Mouse (Mus musculus) midbrain, embryonic 16.5 days (tissue): ENCODE data around the gene Rpgrip1. TPM values are rescaled to one million over a fixed set of nuclear protein-coding genes. Genes with fewer than 3 reads are reported as not detected.

Experiments used
- ATAC-seq: fragments of 200-750 bp; cut with Nextera tagmentation; 2 replicates; pipeline ENCODE4 v1.8.0; 2017; ENCODE audit warnings: moderate TSS enrichment
- H3K27ac ChIP-seq: fragments of 300-500 bp; sonication (generic); 2 replicates; pipeline ENCODE4 v1.5.1; 2014; ENCODE audit warnings: mild to moderate bottlenecking, low read length, mixed read lengths
- H3K27me3 ChIP-seq: fragments of 300-500 bp; sonication (generic); 2 replicates; pipeline ENCODE4 v1.6.1; 2014; ENCODE audit warnings: low read depth, low read length, mixed read lengths; ENCODE audit not compliant: control insufficient read depth, insufficient read depth
- H3K36me3 ChIP-seq: fragments of 300-500 bp; sonication (generic); 2 replicates; pipeline ENCODE4 v1.6.1; 2014; ENCODE audit warnings: mild to moderate bottlenecking, low read length, moderate library complexity, mixed read lengths; ENCODE audit not compliant: control insufficient read depth, insufficient read depth
- H3K4me1 ChIP-seq: fragments of 300-500 bp; sonication (generic); 2 replicates; pipeline ENCODE4 v1.6.1; 2014; ENCODE audit warnings: mild to moderate bottlenecking, low read length, mixed read lengths; ENCODE audit not compliant: control insufficient read depth, insufficient read depth
- H3K4me2 ChIP-seq: fragments of 300-500 bp; sonication (generic); 2 replicates; pipeline ENCODE4 v1.6.1; 2014; ENCODE audit warnings: mild to moderate bottlenecking, low read length, mixed read lengths
- H3K4me3 ChIP-seq: fragments of 300-500 bp; sonication (generic); 2 replicates; pipeline ENCODE4 v1.5.1; 2014; ENCODE audit warnings: low read depth, mild to moderate bottlenecking, low read length, moderate library complexity, mixed read lengths
- H3K9ac ChIP-seq: fragments of 300-500 bp; sonication (generic); 2 replicates; pipeline ENCODE4 v1.6.1; 2014; ENCODE audit warnings: low read depth, low read length, mixed read lengths
- H3K9me3 ChIP-seq: fragments of 300-500 bp; sonication (generic); replicated peaks from 2 replicates; pipeline ENCODE4 v1.6.1; 2014; ENCODE audit warnings: mild to moderate bottlenecking, low read length, mixed read lengths; ENCODE audit not compliant: control insufficient read depth, poor library complexity, severe bottlenecking
- WGBS: fragments of 180-500 bp; shearing (Covaris S2); extraction: QIAGEN DNeasy Blood & Tissue Kit; methylation state at CpG from one replicate; pipeline ENCODE4 v1.1.7; 2014; 5-methylcytosine and 5-hydroxymethylcytosine counted together
- polyA plus RNA-seq: library from polyadenylated mRNA; unstranded; fragments of >200 nt; fragmentation: Nextera tagmentation; extraction: Ambion mirVana; gene quantifications from 2 replicates; pipeline ENCODE4 v1.2.1, GENCODE M21; 2015

Gene Rpgrip1
- polyA plus RNA-seq, 1 experiment from 2014 or later: 45.9 TPM

DNA sequence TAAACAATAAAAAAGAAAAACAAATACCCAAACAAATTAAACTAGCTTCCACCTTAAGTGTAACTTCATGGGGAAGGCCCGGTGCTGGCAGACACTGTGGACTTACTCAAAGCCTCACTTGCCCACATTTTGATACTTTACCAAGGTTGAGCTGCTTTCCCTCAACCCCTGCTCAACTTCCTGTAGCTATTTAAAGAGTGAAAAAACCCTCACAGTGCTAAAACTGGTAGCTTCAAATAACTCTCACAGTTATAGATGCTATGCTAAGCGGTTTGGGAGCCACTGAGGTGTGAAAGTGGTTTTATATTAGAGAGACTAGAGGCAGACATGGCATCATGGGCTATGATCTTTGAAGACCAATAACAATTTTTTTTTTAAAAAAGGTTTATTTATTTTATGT lies 56.1 kb downstream of the Rpgrip1 start:
- no peaks in the 10 kb centered on the region for H3K9me3 ChIP-seq
- no peak overlapping the region for H3K9ac ChIP-seq
- WGBS: 95% methylated on average over 2 of the region's 2 CpGs
- no peak overlapping the region for H3K4me2 ChIP-seq
- no peak for ATAC-seq
- H3K27me3 ChIP-seq: no peaks in the 10 kb centered on the region
- peaks cover 36% of the 10 kb centered on the region for H3K36me3 ChIP-seq
- H3K27ac ChIP-seq: no peak overlapping the region
- no peaks in the 10 kb centered on the region for H3K4me1 ChIP-seq
- H3K4me3 ChIP-seq: no peak overlapping the region

DNA sequence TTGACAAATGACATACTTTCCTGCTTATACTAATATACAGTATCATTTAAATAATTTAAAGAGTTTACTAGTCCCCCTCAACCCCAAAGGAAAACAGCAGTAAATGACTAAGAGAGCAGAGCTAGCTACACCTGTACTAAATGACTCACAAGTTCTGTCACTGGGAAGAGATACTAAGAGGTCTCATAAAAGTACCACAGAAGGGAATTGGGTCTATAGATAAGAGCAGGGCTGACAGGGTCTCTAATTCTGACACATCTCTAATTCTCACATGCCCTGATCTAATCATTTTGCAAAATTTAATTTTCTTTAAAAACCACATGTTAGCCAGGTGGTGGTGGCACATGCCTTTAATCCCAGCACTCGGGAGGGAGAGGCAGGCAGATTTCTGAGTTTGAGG lies 78.3 kb downstream of the Rpgrip1 start:
- ATAC-seq: no peak
- WGBS: 87% methylated on average over 1 of the region's 1 CpGs
- Histone ChIP-seq H3K4me2 (no peak overlapping the region), H3K9me3 (no peaks in the 10 kb centered on the region), H3K36me3 (0 out of 2 replicates have a peak, but pooled peaks cover 4% of the 10 kb centered on the region), H3K9ac (no peak overlapping the region), H3K27me3 (no peaks in the 10 kb centered on the region), H3K27ac (no peak overlapping the region), H3K4me3 (no peak overlapping the region), H3K4me1 (no peaks in the 10 kb centered on the region)

GRCm38 (mm10) chr14:52189519-52189918 lies 79.0 kb downstream of the Rpgrip1 start:
- no peaks in the 10 kb centered on the region for H3K9me3 ChIP-seq
- no peak for ATAC-seq
- 73% methylated on average over 2 of the region's 2 CpGs for WGBS

GRCm38 (mm10) chr14:52190740-52191359 lies 80.3 kb downstream of the Rpgrip1 start:
- 0 out of 2 replicates have a peak, but pooled peaks have one; percentile 42 for ATAC-seq
- Histone ChIP-seq H3K27me3 (no peaks in the 10 kb centered on the region), H3K9ac (no peak overlapping the region), H3K4me1 (peaks cover 9% of the 10 kb centered on the region), H3K36me3 (0 out of 2 replicates have a peak, but pooled peaks cover 4% of the 10 kb centered on the region), H3K27ac (no peak overlapping the region), H3K9me3 (no peaks in the 10 kb centered on the region), H3K4me3 (no peak overlapping the region), H3K4me2 (no peak overlapping the region)

More at GRCm38 (mm10) chr14:52189519-52189918, 79.0 kb downstream of the Rpgrip1 start:
- Histone ChIP-seq H3K36me3 (0 out of 2 replicates have a peak, but pooled peaks cover 4% of the 10 kb centered on the region), H3K4me1 (no peaks in the 10 kb centered on the region), H3K4me2 (no peak overlapping the region), H3K27me3 (no peaks in the 10 kb centered on the region), H3K27ac (no peak overlapping the region), H3K9ac (no peak overlapping the region), H3K4me3 (no peak overlapping the region)

DNA sequence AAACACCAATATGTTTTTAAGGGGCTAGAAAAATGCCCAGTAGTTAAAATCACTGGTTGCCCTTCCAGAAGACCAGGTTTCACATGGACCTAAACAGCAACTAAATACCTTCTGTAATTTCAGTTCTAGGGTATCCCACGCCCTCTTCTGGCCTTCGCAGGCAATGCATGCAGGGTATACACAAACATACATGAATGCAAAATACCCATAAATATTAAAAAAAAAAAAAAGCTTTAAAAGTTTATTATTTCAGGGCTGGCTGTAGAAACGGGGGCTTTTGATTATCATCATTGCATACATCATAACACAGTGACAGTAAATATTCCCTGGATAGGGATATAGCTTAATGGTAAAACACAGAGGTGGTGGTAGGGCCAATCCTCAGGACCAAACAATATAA lies 85.2 kb downstream of the Rpgrip1 start:
- no peak for ATAC-seq
- peak overlapping the region; percentile 99; the same call in 1 of the 2 replicates for H3K4me3 ChIP-seq
- peaks cover 11% of the 10 kb centered on the region; the same call in 1 of the 2 replicates for H3K36me3 ChIP-seq
- no peak overlapping the region for H3K9ac ChIP-seq
- peaks cover 20% of the 10 kb centered on the region for H3K4me1 ChIP-seq
- no peak overlapping the region for H3K27ac ChIP-seq
- no peaks in the 10 kb centered on the region for H3K9me3 ChIP-seq
- WGBS: 10% methylated on average over 3 of the region's 3 CpGs
- peak overlapping the region; percentile 60 for H3K4me2 ChIP-seq
- no peaks in the 10 kb centered on the region for H3K27me3 ChIP-seq

GRCm38 (mm10) chr14:52196230-52197155 lies 86.0 kb downstream of the Rpgrip1 start:
- peaks cover 20% of the 10 kb centered on the region for H3K4me1 ChIP-seq
- peak; percentile 49; the same call in 1 of the 2 replicates for ATAC-seq
- H3K36me3 ChIP-seq: peaks cover 16% of the 10 kb centered on the region; the same call in 1 of the 2 replicates

DNA sequence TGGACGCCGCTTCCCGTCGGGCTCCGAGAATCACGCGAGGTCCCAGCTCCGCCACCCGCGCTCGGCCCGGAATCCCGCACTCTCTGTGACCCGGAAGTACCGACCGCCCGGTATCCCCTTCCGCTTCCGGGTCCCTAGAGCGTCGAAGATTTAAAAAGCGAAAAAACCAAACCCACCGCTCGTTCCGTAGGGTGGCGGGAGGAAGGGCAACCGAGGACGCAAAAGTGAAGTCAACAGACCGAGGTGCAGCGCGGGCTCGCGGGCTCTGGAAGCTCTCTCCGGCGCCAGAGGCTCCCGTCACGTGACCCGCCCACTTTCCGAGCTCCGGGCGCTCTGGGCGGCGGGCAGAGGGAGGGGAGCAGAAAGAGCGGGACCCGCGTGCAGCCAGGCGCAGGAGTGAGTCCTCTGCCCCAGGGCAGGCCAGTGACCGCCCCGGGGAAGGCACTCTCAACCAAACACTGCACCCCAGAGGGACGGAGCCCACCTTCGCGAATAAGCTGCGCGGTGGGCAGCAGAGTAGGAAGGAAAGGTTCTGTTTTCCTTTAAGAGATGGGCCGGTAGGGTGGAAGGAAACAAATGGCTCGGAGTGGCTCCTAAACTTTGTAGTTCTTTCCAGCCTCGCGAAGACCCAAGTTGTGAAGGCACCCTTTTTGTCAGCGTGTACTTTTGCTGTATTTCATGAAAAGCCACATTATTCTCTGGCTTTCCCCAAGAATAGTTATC lies 86.8 kb downstream of the Rpgrip1 start, which contains the start of gene Supt16:
Gene Supt16, minus strand, starts transcription at position 261 of the 723 bp plus-strand sequence.
- peak within 1 kb of the TSS; percentile 99 for H3K4me3 ChIP-seq
- H3K27ac ChIP-seq: peak within 1 kb of the TSS; percentile 95
- WGBS: under 1% methylated on average over 58 of the region's 59 CpGs
- H3K4me1 ChIP-seq: peaks cover 20% of the 10 kb centered on the region
- peak; percentile 98 for ATAC-seq
- H3K36me3 ChIP-seq: peaks cover 18% of the 10 kb centered on the region
- H3K4me2 ChIP-seq: peak within 1 kb of the TSS; percentile 76
- no peaks in the 10 kb centered on the region for H3K9me3 ChIP-seq
- H3K27me3 ChIP-seq: no peaks in the 10 kb centered on the region
- peak within 1 kb of the TSS; percentile 96 for H3K9ac ChIP-seq

More at GRCm38 (mm10) chr14:52196230-52197155, 86.0 kb downstream of the Rpgrip1 start:
- Histone ChIP-seq H3K27ac (peak overlapping the region; percentile 95), H3K4me2 (peak overlapping the region; percentile 60), H3K27me3 (no peaks in the 10 kb centered on the region), H3K9ac (peak overlapping the region; percentile 96), H3K4me3 (peak overlapping the region; percentile 99), H3K9me3 (no peaks in the 10 kb centered on the region)
- under 1% methylated on average over 47 of the region's 59 CpGs for WGBS

GRCm38 (mm10) chr14:52198141-52198540 lies 87.6 kb downstream of the Rpgrip1 start:
- no peak for ATAC-seq
- Histone ChIP-seq H3K9ac (no peak overlapping the region), H3K4me3 (no peak overlapping the region), H3K27me3 (no peaks in the 10 kb centered on the region), H3K36me3 (peaks cover 22% of the 10 kb centered on the region), H3K4me1 (peaks cover 20% of the 10 kb centered on the region), H3K4me2 (peak overlapping the region; percentile 19; the same call in 1 of the 2 replicates), H3K9me3 (no peaks in the 10 kb centered on the region), H3K27ac (no peak overlapping the region)
- WGBS: 21% methylated on average over 3 of the region's 3 CpGs
